Mouse (Mus musculus) adrenal gland, postnatal 10 days (tissue): Measurements from ENCODE around the gene Gm4779. TPM values are rescaled to one million over a fixed set of nuclear protein-coding genes. Genes with fewer than 3 reads are reported as not detected.
A peak's percentile ranks its signal among the peaks of the same experiment; 100 is the strongest.
"Not testable (repeated sequence)": the region's sequence is repeated elsewhere in the genome, so short reads cannot be mapped to it uniquely, and the experiment has no call there.

Experiments
- DNase-seq: peaks from one replicate; pipeline ENCODE4 v3.0.0; 2021; ENCODE audit warnings: mixed read lengths
- long read RNA-seq, 2 experiments: library from polyadenylated mRNA; stranded (forward); transcript quantifications; one replicate each; pipeline ENCODE4 v2.0.0; 2021
- total RNA-seq, 2 experiments: library from RNA; stranded (reverse); gene quantifications; 2 replicates each; pipeline ENCODE4 v1.2.3; 2021

Gm4779 gene
- total RNA-seq: not detected
- long read RNA-seq, experiment 1: 0 reads
- long read RNA-seq, experiment 2, partial matches to known transcripts: 0 of 1 reads
- long read RNA-seq, experiment 2, other reads (novel, unspliced or antisense): 1 of 1 reads

- DNase-seq: no peak
These were observed at the start of gene Gm4779, which contains the start of gene 8030474K03Rik for GRCm38 (mm10) chrX:101794342-101794741. Gene Gm4779 (minus strand): TSS chrX:101794423. Gene 8030474K03Rik (plus strand): TSS chrX:101794656.

- DNase-seq: not testable (repeated sequence)
These were observed 25.8 kb upstream of the Gm4779 start for GRCm38 (mm10) chrX:101819980-101820379.

GRCm38 (mm10) chrX:101819163-101819562, 24.9 kb upstream of the Gm4779 start:
- DNase-seq: no peak

- DNase-seq: no peak
These were observed 17.5 kb upstream of the Gm4779 start for GRCm38 (mm10) chrX:101811750-101812149.

- DNase-seq: peak; percentile 4
These were observed 11.3 kb upstream of the Gm4779 start for GRCm38 (mm10) chrX:101805512-101805911.

GRCm38 (mm10) chrX:101791551-101791950, 2.7 kb downstream of the Gm4779 start:
- peak; percentile 57 for DNase-seq

GRCm38 (mm10) chrX:101772035-101772434, 22.2 kb downstream of the Gm4779 start:
- DNase-seq: peak; percentile 53

- no peak for DNase-seq
These were observed 23.9 kb downstream of the Gm4779 start for GRCm38 (mm10) chrX:101770307-101770706.

- no peak for DNase-seq
These were observed 24.7 kb downstream of the Gm4779 start for GRCm38 (mm10) chrX:101769478-101769877.

- DNase-seq: no peak
These were observed 26.9 kb downstream of the Gm4779 start for GRCm38 (mm10) chrX:101767280-101767679.

GRCm38 (mm10) chrX:101765111-101765510, 29.1 kb downstream of the Gm4779 start:
- no peak for DNase-seq

- DNase-seq: no peak
These were observed 29.6 kb downstream of the Gm4779 start for GRCm38 (mm10) chrX:101764621-101765020.

- DNase-seq: peak; percentile 39
These were observed 39.7 kb downstream of the Gm4779 start for GRCm38 (mm10) chrX:101754478-101754877.

GRCm38 (mm10) chrX:101750144-101750543, 44.1 kb downstream of the Gm4779 start:
- no peak for DNase-seq

- DNase-seq: no peak
These were observed 53.2 kb downstream of the Gm4779 start for GRCm38 (mm10) chrX:101741064-101741433.

- DNase-seq: no peak
These were observed 53.7 kb downstream of the Gm4779 start for GRCm38 (mm10) chrX:101740335-101741063.

Other genes with a start within 250 kb of the Gm4779 start
- 100 to 1,000 TPM in 1 of 2 experiments, 10 to 100 TPM in 1; 98.3 to 196 TPM for gene Ogt, start 154.4 kb downstream of the Gm4779 start, total RNA-seq
- gene Cxcr3, start 60.2 kb downstream of the Gm4779 start, total RNA-seq: under 1 TPM; 0.63 to 0.67 TPM
- gene 8030474K03Rik, start 233 bp upstream of the Gm4779 start, total RNA-seq: not detected
- 10 to 100 TPM in 1 of 2 experiments, 1 to 10 TPM in 1; 8.4 to 11.8 TPM for gene Nhsl2, start 55.0 kb upstream of the Gm4779 start, total RNA-seq